Mouse (Mus musculus) liver, adult 2 months (tissue): ENCODE data around the gene Unc45a.
A peak's percentile ranks its signal among the peaks of the same experiment; 100 is the strongest.

ENCODE experiments used
- CTCF ChIP-seq: fragments of 200-500 bp; IDR thresholded peaks from 2 replicates; pipeline ENCODE4 v1.5.1; 2011; ENCODE audit warnings: low read depth, low read length, control low read depth
- POLR2A ChIP-seq: fragments of 200-500 bp; IDR thresholded peaks from 2 replicates; pipeline ENCODE4 v1.6.1; 2011; ENCODE audit warnings: low read length, control low read depth; ENCODE audit not compliant: insufficient read depth; ENCODE audit errors: extremely low read depth

DNA sequence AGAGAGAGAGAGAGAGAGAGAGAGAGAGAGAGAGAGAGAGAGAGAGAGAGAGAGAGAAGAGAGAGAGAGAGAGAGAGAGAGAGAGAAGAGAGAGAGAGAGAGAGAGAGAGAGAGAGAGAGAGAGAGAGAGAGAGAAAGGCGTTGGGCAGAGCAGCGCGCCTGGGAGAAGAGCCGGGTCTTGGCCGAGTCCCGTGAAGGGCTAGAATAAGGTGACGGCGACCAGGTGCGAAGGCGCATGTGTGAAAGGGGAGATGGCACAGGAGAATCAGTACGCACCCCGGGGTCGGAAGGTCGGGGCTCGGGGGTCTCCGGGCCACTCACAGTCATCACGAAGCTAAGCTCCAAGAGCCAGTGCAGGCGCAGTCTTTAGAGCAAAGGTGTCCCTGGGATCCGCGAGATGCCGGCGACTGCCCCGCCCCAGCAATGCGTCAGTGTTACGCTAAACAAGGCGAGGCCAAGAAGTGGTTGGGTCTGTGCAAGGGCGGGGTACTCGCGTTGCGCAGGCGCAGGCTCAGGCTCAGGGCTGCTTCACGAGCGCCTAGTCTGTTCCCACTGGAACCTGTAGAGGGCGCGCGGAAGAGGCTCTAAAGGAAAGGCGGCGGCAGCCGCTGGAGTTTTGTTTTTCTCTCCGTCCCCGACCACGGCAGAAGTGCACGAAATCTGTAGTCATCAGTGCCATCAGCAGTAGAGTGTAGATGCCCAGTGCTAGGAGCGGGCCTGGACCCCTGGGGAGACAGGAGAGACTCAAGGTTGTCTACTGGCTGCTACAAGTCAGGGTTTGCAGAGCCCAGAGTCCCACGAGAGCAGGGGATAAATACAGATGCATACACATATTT lies 794 bp downstream of the Unc45a start:
- peak; percentile 80 for TF ChIP-seq CTCF
- peak; percentile 59 for TF ChIP-seq POLR2A
